Mouse (Mus musculus) liver, embryonic 15.5 days (tissue): ENCODE measurements around the gene Prdm9. TPM values are rescaled to one million over a fixed set of nuclear protein-coding genes. Genes with fewer than 3 reads are reported as not detected.

Source experiments
- polyA plus RNA-seq: library from polyadenylated mRNA; unstranded; fragments of >200 nt; fragmentation: Nextera tagmentation; extraction: Ambion mirVana; gene quantifications from 2 replicates; pipeline ENCODE4 v1.2.1, GENCODE M21; 2015

Gene Prdm9
- polyA plus RNA-seq, 1 experiment from 2014 or later = 0.46 TPM

Other genes with a start within 250 kb of the Prdm9 start
- 1.1 and 1.5 TPM in 2 replicates for gene Dll1, start 187.5 kb downstream of the Prdm9 start, polyA plus RNA-seq
- gene Fam120b, start 168.2 kb downstream of the Prdm9 start, polyA plus RNA-seq = 6.5 and 7.1 TPM in 2 replicates
- 120 and 129 TPM in 2 replicates for gene Psmb1, start 64.6 kb downstream of the Prdm9 start, polyA plus RNA-seq
- gene Tbp, start 64.5 kb downstream of the Prdm9 start, polyA plus RNA-seq = 17.6 and 18.6 TPM in 2 replicates
- 19.8 and 21.3 TPM in 2 replicates for gene Pdcd2, start 37.1 kb downstream of the Prdm9 start, polyA plus RNA-seq
- 11.9 and 12.7 TPM in 2 replicates for gene Chd1, start 140.6 kb upstream of the Prdm9 start, polyA plus RNA-seq